Mouse (Mus musculus) layer of hippocampus, postnatal 14 days (tissue): ENCODE data around the gene Fat3. TPM values are rescaled to one million over a fixed set of nuclear protein-coding genes. Genes with fewer than 3 reads are reported as not detected.

Experiments
- DNase-seq, 2 experiments: peaks; one replicate each; pipeline ENCODE4 v3.0.0; 2021 to 2022; ENCODE audit warnings: low spot score in 2 of 2, mixed read lengths in 1 of 2
- total RNA-seq, 2 experiments: library from RNA; stranded (reverse); gene quantifications; 2 replicates each; pipeline ENCODE4 v1.2.3; 2021

Fat3 gene
- total RNA-seq, 2 experiments from 2014 or later = 34.6 to 38.5 TPM

DNA sequence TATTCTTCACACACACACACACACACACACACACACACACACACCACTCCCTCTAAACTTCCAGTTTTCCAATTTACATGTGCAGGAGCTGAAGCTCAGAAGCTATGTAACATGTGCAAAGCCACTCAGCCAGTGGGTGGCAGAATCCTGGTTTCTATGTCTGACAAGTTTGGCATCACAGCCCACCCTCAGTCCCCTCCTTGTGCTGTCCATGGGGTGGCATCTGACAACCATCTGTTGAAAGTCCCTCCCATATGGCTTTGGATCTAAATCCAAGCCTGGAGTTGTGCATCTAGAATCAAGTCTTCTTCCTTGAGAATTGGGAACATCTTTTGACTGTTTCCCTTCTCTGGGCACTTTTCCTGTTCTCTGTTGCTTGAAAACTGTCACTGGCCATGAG, 464.7 kb downstream of the Fat3 start:
- peak in 1 of 2 experiments; percentile 56 for DNase-seq

DNA sequence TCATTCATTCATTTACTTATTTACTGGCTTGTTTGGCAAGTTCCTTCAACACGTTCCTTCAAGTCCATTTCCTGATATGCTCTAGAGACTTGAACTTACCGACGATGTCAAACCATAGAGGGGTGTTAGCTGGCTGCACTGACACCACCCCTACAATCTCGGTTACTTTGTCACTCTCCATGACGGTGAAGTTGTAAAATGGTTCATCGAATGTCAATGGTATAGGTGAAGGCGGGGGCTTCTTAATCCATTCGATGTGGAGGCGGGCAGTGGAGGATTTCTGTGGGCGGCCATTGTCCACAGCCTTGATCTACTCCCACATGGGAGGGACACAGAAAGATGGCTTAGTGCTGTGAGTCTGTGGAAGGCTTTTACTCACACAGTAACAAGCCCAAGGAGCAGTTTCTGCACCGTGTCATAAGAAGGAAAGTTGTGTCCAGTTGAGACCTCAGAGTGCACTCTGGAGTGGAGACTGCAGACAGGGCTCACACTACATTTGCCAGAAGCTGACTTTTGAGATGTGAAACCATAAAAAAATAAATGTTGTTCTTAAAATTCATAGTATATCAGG, 471.3 kb downstream of the Fat3 start:
- DNase-seq = no peak

DNA sequence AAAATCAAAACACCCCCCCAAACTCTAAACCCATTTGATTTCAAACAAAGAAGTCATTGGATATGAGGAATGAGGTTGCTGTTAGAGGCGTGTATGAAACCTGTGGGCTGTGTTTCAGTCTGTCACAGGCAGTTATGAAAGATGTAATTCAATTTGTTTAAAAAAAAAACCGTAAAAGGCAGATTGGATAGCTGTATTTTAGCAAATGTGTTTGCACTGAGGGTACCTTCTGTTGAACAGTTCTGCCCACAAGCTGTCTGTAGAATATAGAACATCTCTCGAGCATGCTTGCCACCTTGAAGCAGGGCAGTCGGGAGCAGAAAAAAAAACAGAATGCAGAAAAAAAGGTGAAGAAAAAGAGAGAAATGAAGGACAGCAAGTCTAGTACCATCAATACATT, 472.0 kb downstream of the Fat3 start:
- peak in 1 of 2 experiments; percentile 73 for DNase-seq

DNA sequence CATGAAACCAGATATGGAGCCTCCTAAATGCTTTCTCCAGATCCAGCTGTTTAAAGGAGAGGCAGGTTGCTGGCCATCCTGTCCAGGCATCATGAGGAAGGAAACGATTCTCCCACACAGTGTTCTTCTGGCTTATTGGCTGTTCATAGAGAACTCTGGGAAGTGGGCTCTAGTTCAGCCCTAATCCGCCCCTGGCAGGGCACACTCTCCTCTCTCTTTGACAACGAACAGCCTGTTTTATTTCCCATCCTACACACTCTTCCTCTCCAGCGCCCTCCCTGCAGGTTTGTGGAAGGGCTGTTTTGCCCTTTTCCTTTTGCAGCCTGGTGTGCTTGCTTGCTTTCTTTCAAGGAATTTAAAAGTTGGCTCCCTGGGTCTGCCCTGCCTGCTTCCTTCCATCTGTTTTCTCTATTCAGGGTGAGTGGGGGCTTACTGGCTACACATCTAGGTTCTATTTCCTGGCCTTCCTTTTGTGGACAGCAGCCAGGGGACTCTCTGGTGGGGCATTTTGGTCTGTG, 472.6 kb downstream of the Fat3 start:
- peak; percentile 46 to 66 for DNase-seq

DNA sequence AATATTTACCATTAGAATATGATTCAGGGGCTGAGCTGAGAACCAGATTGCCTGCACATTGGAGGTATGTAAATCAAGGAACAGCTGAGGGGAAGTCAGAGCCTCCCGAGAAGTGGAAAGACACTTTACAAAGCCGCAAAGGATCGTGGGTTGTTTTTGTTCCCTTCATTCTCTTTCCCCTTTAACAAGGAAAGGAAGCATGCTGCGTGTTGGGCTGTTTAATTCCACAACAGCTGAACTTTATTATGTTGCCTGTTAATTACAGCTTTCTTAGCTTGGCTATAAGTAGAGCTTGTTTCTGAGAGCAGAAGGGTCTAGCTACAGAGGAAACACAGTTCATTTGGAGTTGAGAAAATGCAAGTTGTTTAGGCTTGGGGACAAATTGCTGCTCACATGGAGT, 475.0 kb downstream of the Fat3 start:
- DNase-seq = peak in 1 of 2 experiments; percentile 40

DNA sequence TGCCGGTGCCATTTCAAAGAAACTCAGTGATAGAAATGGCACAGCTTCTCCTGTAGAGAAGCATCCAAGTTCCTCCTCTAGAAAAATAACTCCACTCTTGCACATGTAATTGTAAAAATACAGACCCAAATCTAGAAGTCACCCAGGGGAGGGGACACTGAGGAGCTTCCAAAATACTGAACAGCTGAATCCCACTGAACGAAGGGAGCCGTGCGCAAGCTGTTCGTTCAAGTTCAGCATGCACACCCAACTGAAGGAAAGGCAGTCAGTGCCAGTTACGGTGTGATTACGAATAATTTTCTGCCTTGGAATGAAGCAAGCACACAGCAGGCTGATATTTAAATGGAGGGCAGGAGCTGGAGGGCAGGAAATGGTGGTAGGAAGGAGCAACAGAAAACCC, 476.4 kb downstream of the Fat3 start:
- DNase-seq = peak in 1 of 2 experiments; percentile 30

DNA sequence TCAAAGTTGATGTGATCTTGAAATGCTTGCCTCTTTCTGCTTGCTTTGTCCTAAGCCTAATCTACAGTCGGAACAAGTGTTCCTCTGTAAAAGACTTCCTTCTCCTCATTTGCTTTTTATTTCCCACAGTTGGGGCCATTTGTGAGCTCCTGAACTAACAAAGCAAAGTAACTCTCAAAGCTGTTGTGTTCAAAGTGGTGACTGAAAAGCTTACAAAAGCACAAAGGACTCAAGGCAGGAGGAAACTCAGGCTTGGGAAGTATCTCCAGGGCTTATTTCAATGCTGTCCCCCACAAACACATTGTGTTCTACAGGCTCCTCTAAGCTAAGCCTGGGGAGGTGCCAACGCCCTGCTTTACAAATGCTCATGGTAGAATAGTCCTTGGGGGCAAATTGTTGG, 487.0 kb downstream of the Fat3 start:
- peak in 1 of 2 experiments; percentile 58 for DNase-seq

DNA sequence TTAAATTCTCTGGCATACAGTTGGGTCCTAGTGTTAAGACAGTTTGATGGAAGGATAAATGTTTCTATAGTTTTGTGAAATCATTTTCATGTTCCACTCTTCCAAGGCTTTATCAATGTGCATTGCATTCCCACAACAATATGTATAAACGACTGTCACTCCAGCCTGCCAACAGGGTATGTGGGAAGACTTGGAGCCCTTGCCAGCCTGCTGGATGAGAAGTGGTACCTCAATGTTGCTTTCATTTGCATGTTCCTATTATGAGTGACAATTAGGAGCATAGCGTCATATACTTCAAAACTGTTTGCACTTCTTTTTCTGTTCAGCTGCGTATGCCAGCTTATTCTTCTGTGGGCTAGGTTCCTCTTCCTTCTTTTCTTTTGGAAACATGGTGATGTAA, 489.7 kb downstream of the Fat3 start:
- peak in 1 of 2 experiments; percentile 68 for DNase-seq

DNA sequence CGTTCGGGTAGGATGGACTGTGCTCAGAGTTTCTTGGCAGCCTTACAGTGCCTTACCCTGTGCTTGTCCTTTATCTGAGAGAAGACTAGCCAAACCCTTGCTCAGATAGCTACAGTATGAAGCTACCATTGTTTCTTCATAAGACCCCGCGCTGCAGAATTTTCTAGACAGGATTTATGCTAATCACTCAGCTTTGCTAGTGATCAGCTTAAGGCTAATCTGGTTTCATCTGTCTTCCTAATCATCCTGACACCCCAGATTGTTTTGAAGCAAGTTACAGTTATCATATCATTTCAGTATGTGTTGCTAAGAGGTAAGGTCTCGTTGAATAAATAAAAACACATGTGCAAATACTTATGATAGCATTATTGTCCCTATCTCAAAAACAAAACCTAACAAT, 493.6 kb downstream of the Fat3 start:
- no peak for DNase-seq

DNA sequence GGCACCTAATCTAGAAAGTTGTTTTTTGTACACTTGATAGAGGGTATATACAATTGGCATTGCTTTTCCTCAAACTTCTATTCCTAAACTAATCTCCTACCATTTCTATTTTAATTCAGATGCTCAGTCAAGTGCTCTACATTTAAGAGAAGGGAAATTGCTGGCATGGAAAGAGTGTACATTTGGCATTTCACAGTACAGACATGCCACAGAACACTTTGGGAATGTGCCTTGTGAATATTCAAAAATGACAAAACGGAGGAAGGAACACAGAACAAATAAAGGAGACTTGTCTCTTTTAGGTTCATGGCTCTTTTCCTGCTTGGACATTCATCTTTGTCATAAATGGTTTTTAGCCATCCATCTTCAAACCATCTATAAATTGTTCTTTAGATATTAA, 498.1 kb downstream of the Fat3 start:
- DNase-seq = no peak

DNA sequence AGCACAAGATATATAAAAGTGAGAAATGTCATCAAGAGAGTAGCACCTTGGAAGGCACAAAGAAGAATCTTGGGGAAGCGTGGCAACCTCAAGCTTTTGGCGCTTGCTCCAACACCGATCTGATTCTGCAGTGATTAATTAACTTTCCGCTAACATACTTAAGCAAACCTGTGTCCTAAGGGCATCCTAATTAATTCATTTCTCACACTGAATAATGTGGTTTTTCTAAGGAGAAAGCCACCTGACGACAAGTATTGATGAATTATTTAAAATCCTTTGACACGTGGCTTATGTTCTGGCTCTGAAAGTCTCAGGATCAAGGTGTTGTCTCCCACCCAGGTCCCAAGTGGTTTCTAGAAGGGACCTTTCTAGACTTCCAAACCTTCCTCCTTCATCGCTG, 506.3 kb downstream of the Fat3 start:
- no peak for DNase-seq

DNA sequence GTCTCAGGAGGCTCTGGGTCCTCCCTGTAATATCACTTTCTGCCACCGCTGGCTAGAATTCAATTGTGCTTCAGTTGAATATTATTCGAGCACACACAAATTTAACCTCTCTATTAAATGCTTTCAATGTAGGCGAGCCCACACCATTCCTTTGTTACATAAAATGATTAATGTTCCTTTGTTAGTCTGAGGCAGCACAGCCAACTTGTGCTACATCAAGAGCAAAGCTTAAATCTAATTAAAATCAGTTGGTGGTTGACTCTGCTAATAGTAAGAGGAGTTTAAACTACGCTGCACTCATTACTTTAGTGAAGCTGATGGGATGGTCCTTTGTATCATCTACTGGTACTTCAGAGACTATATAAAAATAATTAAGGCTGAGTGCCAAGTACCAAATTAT, 506.9 kb downstream of the Fat3 start:
- no peak for DNase-seq

DNA sequence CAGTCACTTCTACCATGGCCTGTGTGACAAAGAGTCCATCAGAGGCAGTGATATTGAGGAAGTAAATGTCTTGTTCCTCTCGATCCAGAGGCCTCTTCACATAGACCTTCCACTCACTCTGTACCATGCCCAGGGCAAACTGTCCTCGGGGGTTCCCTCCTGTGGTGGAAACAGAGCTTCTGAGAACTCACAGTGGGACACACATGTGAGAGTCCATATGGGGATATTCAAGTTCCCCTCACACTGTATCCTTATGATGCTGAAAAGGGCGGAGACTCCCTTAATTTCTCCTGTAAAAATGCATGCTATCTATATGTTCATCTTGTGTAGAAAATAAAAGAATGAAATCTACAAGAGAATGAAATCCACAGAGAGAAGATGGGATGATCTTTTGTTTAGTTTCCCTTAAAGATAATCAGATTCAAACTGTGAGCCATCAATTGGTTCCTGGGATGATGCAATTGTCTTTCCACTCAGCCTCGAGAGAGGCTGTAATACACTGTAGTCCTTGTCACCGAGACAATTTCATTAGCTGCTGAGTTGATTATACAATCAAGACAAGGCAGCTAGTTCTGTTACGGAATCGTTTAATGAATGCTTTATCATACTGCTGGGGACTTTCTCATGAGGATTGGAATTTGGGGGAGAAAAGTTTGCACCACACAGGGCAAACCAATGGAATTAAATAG, 508.8 kb downstream of the Fat3 start:
- DNase-seq = no peak

DNA sequence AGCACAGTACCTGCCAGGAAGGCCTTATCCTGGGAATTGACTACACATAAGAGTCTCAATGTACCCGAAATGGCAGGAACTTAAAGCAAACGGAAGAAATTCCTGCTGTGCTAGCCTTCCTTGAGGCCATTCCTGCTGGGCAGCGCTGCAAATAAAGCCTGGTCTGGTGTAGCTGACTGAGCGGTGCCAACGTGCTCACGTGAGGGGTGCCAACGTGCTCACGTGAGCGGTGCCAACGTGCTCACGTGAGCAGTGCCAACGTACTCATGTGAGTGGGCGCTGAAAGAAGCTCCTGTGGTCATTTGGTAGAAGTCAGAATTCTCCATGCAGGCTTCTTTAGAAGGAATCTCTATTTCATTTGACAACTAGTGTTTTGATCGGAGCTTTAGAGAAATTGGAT, 522.8 kb downstream of the Fat3 start:
- DNase-seq = no peak

DNA sequence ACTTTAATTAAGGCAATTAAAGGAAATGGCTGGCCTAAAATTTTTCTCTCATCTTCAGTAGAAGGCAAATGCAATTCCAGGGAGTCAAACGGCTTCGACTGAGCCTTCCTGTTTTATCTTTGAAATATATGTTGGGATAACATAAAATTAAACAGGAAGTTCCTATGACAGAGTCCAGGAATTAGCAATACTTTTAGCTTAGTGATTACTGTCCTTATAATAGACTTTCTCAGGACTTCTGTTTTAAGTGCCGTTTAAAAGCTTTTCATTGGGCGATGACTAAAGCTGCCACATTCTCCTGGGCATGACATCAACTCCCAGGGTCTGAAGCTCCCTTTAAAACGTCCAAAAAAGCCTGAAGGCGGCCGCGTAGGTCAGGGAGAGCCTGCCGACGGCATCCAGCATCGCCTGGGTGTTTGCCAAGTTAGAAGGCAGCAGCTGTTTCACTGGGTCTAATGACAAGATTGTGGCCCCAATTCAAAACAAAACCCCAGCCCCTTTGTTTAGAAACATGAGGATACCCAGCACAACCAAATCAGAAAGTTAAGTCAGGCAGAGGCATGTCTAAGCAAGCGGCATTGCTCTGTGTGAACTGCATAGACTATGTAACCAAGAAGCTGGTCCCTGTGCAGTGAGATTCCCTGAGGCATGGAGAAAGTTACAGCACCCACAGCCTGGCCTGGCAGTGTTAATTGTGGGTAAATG, 524.0 kb downstream of the Fat3 start:
- DNase-seq = no peak

DNA sequence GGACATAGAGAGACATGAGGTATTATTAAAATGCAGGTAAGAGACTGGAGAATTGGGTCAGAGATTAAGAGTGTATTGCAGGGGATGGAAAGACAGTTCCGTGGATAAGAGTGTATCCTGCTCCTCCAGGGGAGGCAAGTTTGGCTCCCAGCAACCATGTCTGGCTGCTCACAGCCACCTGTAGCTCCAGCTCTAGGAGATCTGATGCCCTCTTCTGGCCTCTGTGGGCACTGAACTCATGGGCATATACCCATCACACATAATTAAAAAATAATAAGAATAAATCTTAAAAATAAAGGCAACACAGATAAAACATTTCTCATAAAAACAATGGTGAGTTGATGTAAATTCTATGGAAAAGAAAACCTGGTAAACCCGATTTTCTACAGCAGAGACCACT, 525.1 kb downstream of the Fat3 start:
- DNase-seq = no peak

DNA sequence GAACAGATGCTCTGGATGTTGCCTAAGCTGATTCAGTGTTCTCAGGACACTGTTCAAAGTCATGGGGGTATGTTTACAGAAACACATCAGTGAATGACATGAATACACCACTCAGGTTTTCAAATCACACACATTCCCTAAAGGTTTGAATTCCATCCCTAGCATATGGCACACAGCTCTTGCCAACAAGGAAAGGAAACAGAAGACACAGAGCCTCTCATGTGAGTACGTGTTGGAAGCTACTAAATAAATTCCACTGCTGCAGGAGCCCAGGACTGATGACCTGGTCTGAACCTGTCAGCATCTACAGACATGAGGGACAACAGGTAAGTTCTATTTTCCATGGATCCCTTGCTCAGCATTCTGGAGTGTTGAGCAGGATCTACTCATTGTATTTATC, 528.9 kb downstream of the Fat3 start:
- DNase-seq = no peak

DNA sequence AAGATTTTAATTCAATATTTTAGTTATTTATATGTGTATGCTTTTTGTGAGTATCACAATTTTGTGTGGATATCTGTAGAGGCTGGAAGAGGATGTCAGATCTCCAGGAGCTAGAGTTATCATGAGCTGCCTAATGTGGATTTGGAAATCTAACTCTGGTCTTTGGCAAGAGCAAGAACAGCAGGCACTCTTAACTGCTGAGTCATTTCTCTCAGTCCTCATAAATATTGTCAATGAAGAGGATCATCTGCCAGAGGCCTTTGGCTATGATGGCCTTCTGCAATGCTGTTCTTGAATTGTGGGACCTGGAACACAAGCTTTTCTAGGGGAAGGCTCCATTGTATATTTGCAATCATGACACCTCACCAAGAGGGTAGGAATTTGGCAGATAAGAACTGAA, 529.7 kb downstream of the Fat3 start:
- no peak for DNase-seq

DNA sequence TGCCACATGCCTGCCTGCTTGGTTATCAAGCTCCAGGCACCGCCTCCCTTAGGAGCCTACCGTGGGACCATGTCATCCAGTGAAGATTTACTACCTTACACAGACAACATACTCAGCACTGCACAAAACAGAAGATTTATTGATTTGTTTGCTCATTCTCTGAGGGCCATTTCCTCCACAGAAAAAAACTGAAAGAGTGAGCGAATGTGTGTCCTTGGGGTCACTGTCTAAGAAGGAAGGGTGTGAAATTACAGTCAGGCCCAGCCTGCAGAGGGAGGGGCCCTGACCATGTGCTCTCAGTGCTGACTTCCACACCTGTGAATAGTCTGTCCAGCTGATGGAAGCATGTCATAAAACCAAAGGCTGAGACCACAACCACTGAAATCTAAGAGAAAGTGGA, 536.9 kb downstream of the Fat3 start:
- no peak for DNase-seq

DNA sequence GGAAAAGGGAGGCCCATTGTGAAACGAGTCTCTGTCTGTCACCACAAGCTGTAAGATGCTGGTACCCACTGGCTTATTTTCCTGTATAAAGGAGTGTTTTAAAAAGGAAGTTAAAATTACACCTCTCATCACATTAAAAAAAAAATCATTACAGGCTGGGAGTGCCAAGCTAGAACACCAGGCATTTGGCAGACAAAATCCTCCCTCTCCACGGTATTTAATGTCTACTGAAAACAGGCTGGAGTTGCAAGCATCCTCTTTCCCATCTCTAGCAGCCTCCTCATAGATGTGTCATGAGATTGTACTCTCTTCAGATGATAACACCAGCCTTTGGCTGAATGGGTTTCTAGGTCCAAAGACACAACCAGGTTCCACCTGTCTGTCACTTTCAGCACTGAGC, 538.2 kb downstream of the Fat3 start:
- peak in 1 of 2 experiments; percentile 29 for DNase-seq

DNA sequence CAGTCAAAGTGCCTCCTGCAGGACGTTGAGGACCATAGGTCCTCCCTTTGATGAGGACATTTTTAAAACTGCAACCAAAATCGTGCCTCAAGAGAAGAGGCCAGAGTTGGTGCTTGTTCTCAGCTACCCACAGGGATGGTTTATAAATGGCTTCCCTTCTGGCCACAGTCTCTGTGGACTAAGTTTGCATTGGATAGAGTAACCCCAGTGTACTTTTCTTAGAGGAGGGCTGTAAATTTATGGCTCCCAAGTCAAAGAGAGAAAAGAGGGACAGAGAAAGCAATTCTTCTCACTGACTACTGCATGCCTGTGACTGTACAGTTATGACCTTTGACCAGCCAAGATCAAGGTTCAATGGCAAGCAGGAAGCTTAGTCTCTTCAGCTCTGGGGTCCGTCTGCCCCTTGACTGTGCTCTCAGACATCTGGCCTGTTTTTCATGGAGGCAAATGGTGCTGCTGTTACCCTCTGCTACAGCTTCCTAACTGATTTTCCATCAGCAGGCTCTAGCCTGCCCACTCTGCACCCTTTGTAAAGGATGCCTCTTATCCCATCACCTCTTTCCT, 542.8 kb downstream of the Fat3 start:
- no peak for DNase-seq

DNA sequence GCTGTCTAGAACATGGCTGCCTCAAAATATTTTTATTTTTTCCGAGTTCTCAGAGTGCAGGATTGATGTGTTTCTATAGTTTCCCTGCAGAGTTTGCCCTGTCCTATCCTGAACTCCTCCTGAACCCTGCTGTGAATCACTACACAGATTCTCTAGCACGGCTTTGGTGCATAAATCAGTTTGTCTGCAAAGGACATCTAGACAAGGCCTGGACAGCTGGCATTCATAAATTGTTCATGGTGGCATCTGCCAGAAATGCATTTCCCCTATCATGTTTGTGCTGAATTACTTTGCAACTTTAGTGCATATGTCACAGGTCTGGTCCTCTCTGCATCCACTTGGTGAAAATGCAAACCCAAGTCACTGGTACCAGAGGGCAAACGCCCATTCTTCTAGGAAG, 543.3 kb downstream of the Fat3 start:
- DNase-seq = no peak
